Mouse (Mus musculus): ENCODE results near the gene Kcnk4. TPM values are rescaled to one million over a fixed set of nuclear protein-coding genes. Genes with fewer than 3 reads are reported as not detected.

Kcnk4 gene
- not detected for total RNA-seq (2023)

DNA sequence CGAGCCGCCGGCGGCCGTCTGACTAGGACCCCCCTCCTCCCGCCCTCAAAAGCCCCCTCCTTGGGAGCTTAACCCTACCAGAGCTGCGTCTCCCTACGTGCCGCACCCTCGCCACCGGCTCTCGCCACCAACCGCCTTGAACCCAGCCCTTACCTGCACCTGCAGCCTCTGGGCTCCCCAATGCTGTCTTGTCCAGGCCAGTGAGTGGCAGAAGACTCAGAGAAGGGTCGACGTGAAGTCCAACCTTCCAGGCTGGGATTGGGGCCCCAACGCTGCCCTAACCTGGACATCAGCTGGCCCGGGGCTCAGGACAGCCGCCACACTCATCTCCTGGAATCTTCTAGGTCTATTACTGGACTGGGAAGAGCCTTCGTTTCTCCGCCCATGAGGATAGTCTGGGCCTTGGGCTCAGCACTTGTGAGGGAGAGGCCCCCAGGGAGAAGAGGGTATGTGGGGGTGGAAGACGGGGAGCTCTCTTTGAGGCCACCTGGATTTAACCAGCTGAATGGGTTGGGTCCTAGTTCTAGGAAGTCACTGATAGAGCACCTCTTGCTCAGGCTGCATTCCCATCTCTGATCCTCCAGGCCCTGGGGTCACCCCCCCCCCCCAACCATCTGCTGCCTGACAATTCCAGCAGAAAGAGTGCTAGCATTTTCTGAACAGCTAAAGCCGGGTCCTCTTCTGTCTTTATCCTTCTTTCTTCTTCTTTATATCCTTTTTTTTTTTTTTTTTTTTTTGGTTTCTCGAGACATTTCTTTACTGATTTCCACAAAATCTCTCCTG, at the start of gene Kcnk4:
Gene Kcnk4, minus strand, starts transcription at position 321 of the 783 bp plus-strand sequence.

GRCm38 (mm10) chr19:6980381-6981093, 46.2 kb upstream of the Kcnk4 start, which contains the start of gene Fkbp2:
Gene Fkbp2 (minus strand): TSS chr19:6980501.

GRCm38 (mm10) chr19:6975537-6976521, 41.5 kb upstream of the Kcnk4 start, which contains the start of gene Plcb3:
Gene Plcb3 (minus strand): TSS chr19:6976470.

GRCm38 (mm10) chr19:6974211-6975205, 40.2 kb upstream of the Kcnk4 start, which contains the start of gene Ppp1r14b:
Gene Ppp1r14b (plus strand): TSS chr19:6974968.

GRCm38 (mm10) chr19:6942249-6942691, 8.0 kb upstream of the Kcnk4 start, which contains the start of gene Gpr137:
Gene Gpr137 (minus strand): TSS chr19:6942480.

DNA sequence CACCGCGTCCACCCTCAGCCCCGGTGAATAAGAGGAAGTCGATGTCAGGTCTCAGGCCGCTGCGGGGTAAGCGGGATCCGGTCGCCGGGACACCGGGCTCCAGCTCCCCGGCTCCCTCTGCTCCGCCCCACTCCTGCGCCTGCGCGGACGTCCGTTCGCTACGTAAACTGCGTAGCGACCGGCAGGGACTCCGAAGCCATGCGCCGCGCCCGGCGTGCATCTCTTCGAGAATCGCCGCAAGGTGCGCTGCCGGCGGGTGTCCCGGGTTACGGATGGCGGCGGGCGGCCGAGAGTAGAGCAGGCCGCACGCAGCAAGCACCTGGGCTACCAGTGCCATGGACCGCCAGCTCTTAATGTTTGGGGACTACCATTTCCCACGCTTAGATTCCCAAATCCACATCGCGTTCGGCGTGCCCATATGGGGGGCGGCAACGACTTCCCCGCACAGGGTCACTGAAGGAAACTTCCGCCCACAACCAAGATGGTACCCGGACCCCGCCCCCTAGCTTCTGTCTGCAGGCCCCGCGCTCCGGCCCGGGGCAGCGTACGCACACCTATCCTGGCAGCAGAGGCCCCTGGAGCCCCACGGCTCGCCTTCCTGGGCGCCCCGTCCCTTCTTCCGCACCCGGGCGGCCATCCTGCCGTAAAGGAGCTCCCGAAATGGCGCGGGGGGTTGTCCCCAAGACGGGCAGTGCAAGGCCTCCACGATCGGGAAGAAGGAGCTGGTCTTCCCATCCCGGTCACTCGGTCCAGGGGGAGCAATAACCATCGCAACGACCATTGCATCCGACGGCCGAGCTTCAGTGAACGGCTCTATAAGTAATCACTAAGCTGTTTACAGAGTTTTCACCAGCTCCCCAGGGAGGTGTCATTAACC, 7.3 kb upstream of the Kcnk4 start, which contains the start of gene Bad:
Gene Bad, plus strand, starts transcription at position 490 of the 877 bp plus-strand sequence.

DNA sequence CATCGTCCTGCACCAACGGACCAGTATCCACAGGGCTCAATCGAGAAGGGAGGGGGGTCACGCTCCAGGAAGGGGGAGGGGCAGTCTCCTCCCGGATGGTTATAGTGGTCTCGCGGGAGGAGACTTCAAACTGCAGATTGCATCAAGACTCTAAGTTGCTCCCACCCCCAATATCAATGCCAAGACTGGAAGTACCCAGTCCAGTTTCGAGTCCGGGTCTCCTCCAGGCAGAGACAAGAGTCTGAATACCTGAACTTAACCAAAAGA, 9.1 kb downstream of the Kcnk4 start, which contains the start of gene Catsperz:
Gene Catsperz, minus strand, starts transcription at position 74 of the 267 bp plus-strand sequence.

DNA sequence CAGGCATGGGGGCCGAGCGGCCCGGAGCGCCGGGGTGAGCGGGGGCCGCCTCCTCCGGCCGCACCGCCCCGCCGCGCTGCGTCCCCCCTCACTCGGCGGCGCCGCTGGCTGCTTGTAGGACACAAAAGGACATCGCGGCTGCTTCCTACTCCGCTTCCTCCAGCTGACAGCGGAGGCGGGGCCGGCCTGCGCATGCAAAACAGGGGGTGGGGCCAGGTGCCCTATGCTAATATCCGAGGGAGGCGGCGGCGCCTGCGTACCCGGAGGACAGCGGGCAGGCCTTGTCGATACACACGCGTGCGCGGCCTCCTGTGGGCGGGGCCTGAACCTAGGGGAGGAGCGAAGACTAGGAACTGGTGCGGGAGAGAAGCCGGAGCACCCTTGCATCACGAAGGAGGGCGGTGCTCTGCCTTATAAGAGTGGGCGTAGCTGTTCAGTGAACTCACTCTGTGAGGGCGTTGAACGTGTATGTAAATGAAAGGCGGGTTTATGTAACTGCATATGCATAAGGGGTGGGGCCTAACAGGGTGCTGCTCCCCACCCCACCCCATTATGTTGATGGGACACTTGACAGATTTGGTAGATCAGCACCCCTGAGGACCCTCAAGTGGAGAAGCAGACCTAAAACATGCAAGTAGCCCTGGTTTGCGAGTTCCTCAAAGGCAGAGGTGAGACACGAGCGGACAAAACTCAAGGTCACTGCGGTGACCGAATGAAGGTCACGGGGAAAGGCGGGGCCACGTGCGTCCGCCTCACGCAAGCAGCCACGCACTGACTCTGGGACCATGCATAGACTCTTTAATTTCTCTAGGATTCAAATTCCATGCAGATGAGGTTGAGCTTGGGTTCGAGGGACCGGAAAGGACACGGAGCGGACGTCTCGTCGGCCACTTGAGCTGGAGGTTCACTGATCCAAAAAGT, 12.4 kb downstream of the Kcnk4 start, which contains the start of gene Esrra:
Gene Esrra, minus strand, starts transcription at position 167 of the 921 bp plus-strand sequence.

DNA sequence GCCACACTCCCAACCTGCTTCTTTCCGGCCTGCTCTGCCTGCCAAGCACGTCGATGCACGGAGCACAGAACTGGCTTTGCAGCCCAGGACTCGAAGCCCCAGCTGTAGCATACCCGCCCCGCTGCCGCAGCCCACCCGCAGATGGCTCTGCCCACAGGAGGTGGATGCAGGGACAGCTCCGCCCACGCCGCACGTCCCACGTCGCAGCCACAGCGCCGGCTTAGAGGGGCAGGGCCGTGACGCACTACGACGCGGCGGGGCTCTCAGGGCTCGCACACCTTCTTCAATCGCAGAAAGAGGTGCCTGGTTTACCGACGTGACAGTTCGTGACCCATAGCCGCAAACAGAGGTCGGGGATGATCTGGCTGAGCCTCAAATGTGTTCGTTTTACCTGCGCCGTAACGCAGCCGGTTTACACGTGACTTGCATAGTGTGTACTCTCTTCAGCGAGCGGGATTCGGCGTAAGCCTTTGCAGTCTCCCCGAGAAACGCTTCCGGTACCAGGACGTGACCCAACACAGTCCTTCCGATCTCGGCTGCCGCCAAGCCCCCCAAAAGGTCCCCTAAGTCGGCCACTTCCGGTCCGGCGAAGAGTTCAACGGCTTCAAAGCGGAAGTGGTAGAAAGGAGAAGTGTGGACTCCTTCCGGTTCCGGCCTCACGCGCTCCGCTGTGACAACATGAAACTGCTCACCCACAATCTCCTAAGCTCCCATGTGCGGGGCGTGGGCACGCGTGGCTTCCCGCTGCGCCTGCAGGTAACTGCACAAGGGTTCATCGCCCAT, 24.6 kb downstream of the Kcnk4 start, which contains the start of the genes Trmt112 and Prdx5:
Gene Trmt112, plus strand, starts transcription at position 192 of the 783 bp plus-strand sequence.
Gene Prdx5, minus strand, starts transcription at position 600 of the 783 bp plus-strand sequence.

Other genes starting within 250 kb of the Kcnk4 start
- 10 to 100 TPM; 31.2 to 32.4 TPM for gene Rps6ka4, start 93.9 kb downstream of the Kcnk4 start, total RNA-seq (2023)
- 10 to 100 TPM; 26.6 TPM for gene Ccdc88b, start 76.3 kb downstream of the Kcnk4 start, total RNA-seq (2023)
- gene Trmt112, start 24.8 kb downstream of the Kcnk4 start, total RNA-seq (2023), result 100 to 1,000 TPM; 148 to 164 TPM
- 10 to 100 TPM; 84.2 to 90.7 TPM for gene Prdx5, start 24.4 kb downstream of the Kcnk4 start, total RNA-seq (2023)
- gene Esrra, start 12.7 kb downstream of the Kcnk4 start, total RNA-seq (2023), result 10 to 100 TPM; 61.0 to 65.8 TPM
- gene Catsperz, start 9.1 kb downstream of the Kcnk4 start, total RNA-seq (2023), result not detected
- gene Bad, start 7.3 kb upstream of the Kcnk4 start, total RNA-seq (2023), result 10 to 100 TPM; 14.5 to 19.4 TPM
- 10 to 100 TPM; 16.7 to 18.1 TPM for gene Gpr137, start 8.0 kb upstream of the Kcnk4 start, total RNA-seq (2023)
- gene Ppp1r14b, start 40.5 kb upstream of the Kcnk4 start, total RNA-seq (2023), result 100 to 1,000 TPM in 1 of 2 experiments, 10 to 100 TPM in 1; 98.1 to 108 TPM
- gene Plcb3, start 42.0 kb upstream of the Kcnk4 start, total RNA-seq (2023), result 10 to 100 TPM; 19.8 to 22.5 TPM
- gene Fkbp2, start 46.0 kb upstream of the Kcnk4 start, total RNA-seq (2023), result 10 to 100 TPM; 27.2 to 32.8 TPM
- gene Vegfb, start 53.1 kb upstream of the Kcnk4 start, total RNA-seq (2023), result 10 to 100 TPM; 14.8 to 22.4 TPM
- 10 to 100 TPM; 25.7 to 30.4 TPM for gene Dnajc4, start 58.1 kb upstream of the Kcnk4 start, total RNA-seq (2023)
- gene Nudt22, start 61.6 kb upstream of the Kcnk4 start, total RNA-seq (2023), result 1 to 10 TPM; 4.1 to 8.3 TPM
- 1 to 10 TPM; 5.0 to 6.1 TPM for gene Trpt1, start 61.6 kb upstream of the Kcnk4 start, total RNA-seq (2023)
- gene Fermt3, start 85.0 kb upstream of the Kcnk4 start, total RNA-seq (2023), result 100 to 1,000 TPM; 174 to 183 TPM
- 100 to 1,000 TPM in 1 of 2 experiments, 10 to 100 TPM in 1; 85.8 to 161 TPM for gene Stip1, start 105.5 kb upstream of the Kcnk4 start, total RNA-seq (2023)
- 1 to 10 TPM; 6.9 to 7.1 TPM for gene Macrod1, start 122.3 kb upstream of the Kcnk4 start, total RNA-seq (2023)
- under 1 TPM in 1 of 2 experiments, not detected in 1; 0.09 TPM for gene Flrt1, start 171.2 kb upstream of the Kcnk4 start, total RNA-seq (2023)